Mouse (Mus musculus) liver, embryonic 12.5 days (tissue): ENCODE measurements around the gene Qk. TPM values are rescaled to one million over a fixed set of nuclear protein-coding genes. Genes with fewer than 3 reads are reported as not detected.

Experiments used
- ATAC-seq: fragments of 200-750 bp; cut with Nextera tagmentation; 2 replicates; pipeline ENCODE4 v1.8.0; 2017; ENCODE audit warnings: moderate number of reproducible peaks, mild to moderate bottlenecking, moderate library complexity
- H3K27ac ChIP-seq: fragments of 300-500 bp; sonication (generic); 2 replicates; pipeline ENCODE4 v1.5.1; 2016; ENCODE audit warnings: mild to moderate bottlenecking
- H3K27me3 ChIP-seq: fragments of 300-500 bp; sonication (generic); replicated peaks from 2 replicates; pipeline ENCODE4 v1.6.1; 2016; ENCODE audit warnings: mild to moderate bottlenecking, moderate library complexity
- H3K36me3 ChIP-seq: fragments of 300-500 bp; sonication (generic); 2 replicates; pipeline ENCODE4 v1.6.1; 2016; ENCODE audit warnings: mild to moderate bottlenecking, moderate library complexity
- H3K4me1 ChIP-seq: fragments of 300-500 bp; sonication (generic); 2 replicates; pipeline ENCODE4 v1.6.1; 2016
- H3K4me2 ChIP-seq: fragments of 300-500 bp; sonication (generic); 2 replicates; pipeline ENCODE4 v1.6.1; 2016; ENCODE audit warnings: mild to moderate bottlenecking, moderate library complexity
- H3K4me3 ChIP-seq: fragments of 300-500 bp; sonication (generic); 2 replicates; pipeline ENCODE4 v1.5.1; 2016; ENCODE audit warnings: mild to moderate bottlenecking, moderate library complexity
- H3K9ac ChIP-seq: fragments of 300-500 bp; sonication (generic); 2 replicates; pipeline ENCODE4 v1.6.1; 2016; ENCODE audit warnings: mild to moderate bottlenecking, moderate library complexity
- H3K9me3 ChIP-seq: fragments of 300-500 bp; sonication (generic); replicated peaks from 2 replicates; pipeline ENCODE4 v1.6.1; 2016; ENCODE audit warnings: mild to moderate bottlenecking, moderate library complexity
- WGBS: fragments of 180-500 bp; shearing (Covaris S2); methylation state at CpG from one replicate; pipeline ENCODE4 v1.1.7; 2016; ENCODE audit not compliant: insufficient replicate concordance; 5-methylcytosine and 5-hydroxymethylcytosine counted together
- polyA plus RNA-seq: library from polyadenylated mRNA; unstranded; fragments of >200 nt; fragmentation: Nextera tagmentation; extraction: Ambion mirVana; gene quantifications from 2 replicates; pipeline ENCODE4 v1.2.1, GENCODE M21; 2016

Gene Qk
- polyA plus RNA-seq, 1 experiment from 2014 or later: 8.5 TPM

- no peak overlapping the region for H3K4me3 ChIP-seq
- 81% methylated on average over 3 of the region's 3 CpGs for WGBS
- H3K27ac ChIP-seq: no peak overlapping the region
- ATAC-seq: no peak
- peaks cover 6% of the 10 kb centered on the region; the same call in 1 of the 2 replicates for H3K4me1 ChIP-seq
- H3K27me3 ChIP-seq: no peaks in the 10 kb centered on the region
- H3K9ac ChIP-seq: no peak overlapping the region
- peaks cover 6% of the 10 kb centered on the region; the same call in 1 of the 2 replicates for H3K36me3 ChIP-seq
- H3K9me3 ChIP-seq: no peaks in the 10 kb centered on the region
- H3K4me2 ChIP-seq: no peak overlapping the region
Observed at GRCm38 (mm10) chr17:10232406-10232805, 87.2 kb downstream of the Qk start.

- Histone ChIP-seq H3K27me3 (no peaks in the 10 kb centered on the region), H3K27ac (no peak overlapping the region), H3K36me3 (no peaks in the 10 kb centered on the region), H3K4me1 (no peaks in the 10 kb centered on the region), H3K4me2 (no peak overlapping the region), H3K9ac (no peak overlapping the region), H3K9me3 (no peaks in the 10 kb centered on the region), H3K4me3 (no peak overlapping the region)
- no peak for ATAC-seq
- WGBS: 78% methylated on average over 3 of the region's 3 CpGs
Observed at GRCm38 (mm10) chr17:10227798-10228538, 91.7 kb downstream of the Qk start.

- no peak for ATAC-seq
- 86% methylated on average over 5 of the region's 5 CpGs for WGBS
Observed at GRCm38 (mm10) chr17:10216164-10216563, 103.5 kb downstream of the Qk start.

GRCm38 (mm10) chr17:10209154-10209777 lies 110.4 kb downstream of the Qk start:
- no peak overlapping the region for H3K4me2 ChIP-seq
- H3K4me3 ChIP-seq: no peak overlapping the region
- ATAC-seq: no peak
- no peak overlapping the region for H3K27ac ChIP-seq
- H3K9ac ChIP-seq: no peak overlapping the region
- WGBS: 77% methylated on average over 12 of the region's 12 CpGs
- peaks cover 32% of the 10 kb centered on the region for H3K36me3 ChIP-seq
- H3K27me3 ChIP-seq: no peaks in the 10 kb centered on the region
- H3K9me3 ChIP-seq: no peaks in the 10 kb centered on the region
- no peaks in the 10 kb centered on the region for H3K4me1 ChIP-seq

More at GRCm38 (mm10) chr17:10216164-10216563, 103.5 kb downstream of the Qk start:
- Histone ChIP-seq H3K9ac (no peak overlapping the region), H3K4me2 (no peak overlapping the region), H3K4me1 (no peaks in the 10 kb centered on the region), H3K4me3 (no peak overlapping the region), H3K27me3 (no peaks in the 10 kb centered on the region), H3K36me3 (peaks cover 24% of the 10 kb centered on the region), H3K9me3 (no peaks in the 10 kb centered on the region), H3K27ac (no peak overlapping the region)

- H3K36me3 ChIP-seq: peaks cover 11% of the 10 kb centered on the region; the same call in 1 of the 2 replicates
- H3K27me3 ChIP-seq: no peaks in the 10 kb centered on the region
- no peaks in the 10 kb centered on the region for H3K9me3 ChIP-seq
- no peak overlapping the region for H3K4me2 ChIP-seq
- 82% methylated on average over 2 of the region's 2 CpGs for WGBS
- no peak overlapping the region for H3K27ac ChIP-seq
- ATAC-seq: no peak
- H3K4me3 ChIP-seq: no peak overlapping the region
- no peaks in the 10 kb centered on the region for H3K4me1 ChIP-seq
- no peak overlapping the region for H3K9ac ChIP-seq
Observed at GRCm38 (mm10) chr17:10198662-10199061, 121.0 kb downstream of the Qk start.

GRCm38 (mm10) chr17:10198231-10198630 lies 121.4 kb downstream of the Qk start:
- Histone ChIP-seq H3K4me2 (no peak overlapping the region), H3K36me3 (peaks cover 11% of the 10 kb centered on the region; the same call in 1 of the 2 replicates), H3K27ac (no peak overlapping the region), H3K27me3 (no peaks in the 10 kb centered on the region), H3K9me3 (no peaks in the 10 kb centered on the region), H3K4me1 (no peaks in the 10 kb centered on the region), H3K9ac (no peak overlapping the region), H3K4me3 (no peak overlapping the region)
- no peak for ATAC-seq
- WGBS: 88% methylated on average over 3 of the region's 3 CpGs

GRCm38 (mm10) chr17:10195703-10196102 lies 124.0 kb downstream of the Qk start:
- Histone ChIP-seq H3K9me3 (no peaks in the 10 kb centered on the region), H3K27ac (no peak overlapping the region), H3K9ac (no peak overlapping the region), H3K36me3 (peaks cover 3% of the 10 kb centered on the region; the same call in 1 of the 2 replicates), H3K4me1 (no peaks in the 10 kb centered on the region), H3K4me3 (no peak overlapping the region), H3K27me3 (no peaks in the 10 kb centered on the region), H3K4me2 (no peak overlapping the region)
- WGBS: 86% methylated on average over 6 of the region's 6 CpGs
- no peak for ATAC-seq

GRCm38 (mm10) chr17:10190857-10191256 lies 128.8 kb downstream of the Qk start:
- no peaks in the 10 kb centered on the region for H3K9me3 ChIP-seq
- H3K4me3 ChIP-seq: no peak overlapping the region

GRCm38 (mm10) chr17:10188481-10188880 lies 131.2 kb downstream of the Qk start:
- Histone ChIP-seq H3K27me3 (no peaks in the 10 kb centered on the region), H3K9ac (no peak overlapping the region), H3K4me1 (no peaks in the 10 kb centered on the region), H3K36me3 (no peaks in the 10 kb centered on the region), H3K27ac (no peak overlapping the region), H3K4me3 (no peak overlapping the region), H3K4me2 (no peak overlapping the region), H3K9me3 (no peaks in the 10 kb centered on the region)
- no peak for ATAC-seq
- WGBS: 48% methylated on average over 3 of the region's 3 CpGs

More at GRCm38 (mm10) chr17:10190857-10191256, 128.8 kb downstream of the Qk start:
- H3K4me1 ChIP-seq: no peaks in the 10 kb centered on the region
- ATAC-seq: no peak
- no peaks in the 10 kb centered on the region for H3K36me3 ChIP-seq
- no peak overlapping the region for H3K9ac ChIP-seq
- no peaks in the 10 kb centered on the region for H3K27me3 ChIP-seq
- WGBS: 24% methylated on average over 1 of the region's 1 CpGs
- H3K27ac ChIP-seq: no peak overlapping the region
- no peak overlapping the region for H3K4me2 ChIP-seq

- Histone ChIP-seq H3K27me3 (no peaks in the 10 kb centered on the region), H3K9ac (no peak overlapping the region), H3K4me2 (no peak overlapping the region), H3K9me3 (no peaks in the 10 kb centered on the region), H3K4me3 (no peak overlapping the region), H3K27ac (no peak overlapping the region), H3K36me3 (no peaks in the 10 kb centered on the region), H3K4me1 (no peaks in the 10 kb centered on the region)
- 66% methylated on average over 4 of the region's 4 CpGs for WGBS
- no peak for ATAC-seq
Observed at GRCm38 (mm10) chr17:10187431-10188020, 132.1 kb downstream of the Qk start.

GRCm38 (mm10) chr17:10181761-10182160 lies 137.9 kb downstream of the Qk start:
- no peaks in the 10 kb centered on the region for H3K9me3 ChIP-seq
- H3K9ac ChIP-seq: no peak overlapping the region
- H3K36me3 ChIP-seq: no peaks in the 10 kb centered on the region
- no peak overlapping the region for H3K27ac ChIP-seq
- 68% methylated on average over 6 of the region's 6 CpGs for WGBS
- no peaks in the 10 kb centered on the region for H3K27me3 ChIP-seq
- H3K4me1 ChIP-seq: no peaks in the 10 kb centered on the region
- no peak for ATAC-seq
- H3K4me2 ChIP-seq: no peak overlapping the region
- H3K4me3 ChIP-seq: no peak overlapping the region

GRCm38 (mm10) chr17:10177096-10177495 lies 142.6 kb downstream of the Qk start:
- Histone ChIP-seq H3K27me3 (no peaks in the 10 kb centered on the region), H3K4me3 (no peak overlapping the region), H3K36me3 (no peaks in the 10 kb centered on the region), H3K4me2 (no peak overlapping the region), H3K4me1 (no peaks in the 10 kb centered on the region), H3K27ac (no peak overlapping the region), H3K9ac (no peak overlapping the region), H3K9me3 (no peaks in the 10 kb centered on the region)
- 38% methylated on average over 5 of the region's 5 CpGs for WGBS
- ATAC-seq: no peak
